Mouse (Mus musculus) A20 (cell line): ENCODE results near the gene Ptgir.

ENCODE experiments used
- DNase-seq: peaks from one replicate; pipeline ENCODE4 v3.0.0-alpha.2; 2011; ENCODE audit warnings: low read depth, low spot score

The Ptgir gene

GRCm38 (mm10) chr7:16906281-16906680, at the start of gene Ptgir:
Gene Ptgir (plus strand): TSS chr7:16906490.
- DNase-seq, result peak; percentile 78

GRCm38 (mm10) chr7:16858336-16858735, 48.0 kb upstream of the Ptgir start:
- peak; percentile 63 for DNase-seq

- DNase-seq, result peak; percentile 58
Measured at GRCm38 (mm10) chr7:16859902-16860651, 46.2 kb upstream of the Ptgir start.

DNA sequence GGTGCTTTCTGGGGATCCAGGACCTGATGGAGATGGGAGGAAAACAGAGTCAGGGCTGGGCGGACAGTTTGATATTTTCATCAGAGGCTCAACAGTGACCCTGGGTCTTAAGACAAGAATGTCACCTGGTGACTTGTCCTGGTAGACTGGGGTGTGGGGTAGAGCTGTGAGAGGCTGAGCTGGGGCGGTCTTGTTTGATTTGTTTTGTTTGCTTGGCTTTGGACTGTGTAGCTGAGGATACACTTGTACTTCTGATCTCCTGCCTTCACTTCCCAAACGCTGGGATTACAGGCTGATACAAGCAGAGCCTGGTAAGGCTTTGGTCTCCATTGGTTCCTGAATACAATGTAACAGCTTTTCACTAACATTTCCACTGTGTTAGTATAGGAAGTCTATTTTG, 38.8 kb upstream of the Ptgir start:
- DNase-seq, result no peak

- no peak for DNase-seq
Measured at GRCm38 (mm10) chr7:16869497-16869896, 36.8 kb upstream of the Ptgir start.

DNA sequence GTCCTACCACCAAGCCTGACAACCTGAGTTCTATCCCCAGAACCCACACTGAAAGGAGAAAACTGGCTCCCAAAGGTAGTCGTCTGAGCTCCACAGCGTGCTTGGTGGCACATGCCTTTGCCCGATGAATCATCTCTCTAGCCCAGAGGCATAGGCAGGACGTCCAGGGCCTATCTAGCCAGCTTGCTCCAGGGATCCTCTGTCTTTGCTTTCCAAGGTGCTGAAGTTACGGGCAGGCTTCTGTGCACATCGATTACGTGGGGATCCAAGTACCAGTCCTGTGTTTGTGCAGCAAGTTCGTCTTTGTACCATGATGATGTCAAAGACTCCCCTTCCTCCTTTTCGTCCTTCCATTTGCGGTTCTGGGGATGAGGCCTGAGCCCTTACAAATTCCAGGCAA, 34.7 kb upstream of the Ptgir start:
- DNase-seq, result no peak

- DNase-seq, result no peak
Measured at GRCm38 (mm10) chr7:16872478-16872877, 33.8 kb upstream of the Ptgir start.

DNA sequence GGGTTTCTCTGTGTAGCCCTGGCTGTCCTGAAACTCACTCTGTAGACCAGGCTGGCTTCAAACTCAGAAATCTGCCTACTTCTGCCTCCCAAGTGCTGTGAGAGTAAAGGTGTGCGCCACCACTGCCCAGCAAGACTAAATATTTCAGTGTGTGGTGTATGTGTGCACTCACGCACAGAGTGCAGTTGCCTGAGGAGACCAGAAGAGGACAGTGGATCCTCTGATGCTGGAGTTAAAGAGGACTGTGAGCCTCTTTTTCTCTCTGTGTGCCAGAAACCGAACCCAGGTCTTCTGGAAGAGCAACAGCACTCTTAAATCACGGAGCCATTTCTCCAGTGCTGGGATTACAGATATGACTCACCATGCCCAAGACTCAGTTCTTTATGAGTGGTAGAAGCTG, 32.9 kb upstream of the Ptgir start:
- DNase-seq, result no peak

GRCm38 (mm10) chr7:16874190-16874589, 32.1 kb upstream of the Ptgir start:
- DNase-seq, result peak; percentile 86

DNA sequence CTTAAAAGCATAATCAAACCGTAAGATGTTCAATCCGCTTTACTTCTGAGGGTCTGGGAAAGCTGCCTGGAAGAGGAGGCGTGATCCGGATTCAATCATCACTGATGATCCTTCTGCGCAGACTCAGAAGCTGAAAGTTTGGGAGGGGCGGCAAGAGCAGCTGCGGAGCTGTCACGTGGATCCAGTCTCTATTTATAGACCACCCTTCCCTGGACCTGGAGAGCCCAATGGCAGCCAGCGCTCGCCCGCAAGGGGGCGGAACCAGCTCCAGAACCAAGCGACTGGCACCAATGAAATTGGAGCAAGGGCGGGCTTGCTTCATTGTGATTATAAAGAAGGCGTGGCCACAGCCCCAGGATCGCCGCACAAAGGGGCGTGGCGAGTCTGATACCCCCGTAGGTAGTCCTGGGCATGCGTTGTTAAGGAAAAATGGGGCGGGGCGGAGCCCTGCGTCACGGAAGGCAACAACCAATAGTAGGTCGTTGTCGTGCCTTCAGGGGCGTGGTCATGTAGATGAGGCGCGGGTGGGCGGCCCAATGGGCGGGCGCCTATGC, 31.5 kb upstream of the Ptgir start:
- DNase-seq, result peak; percentile 100

DNA sequence AGATGAGACGGTGACA, 31.2 kb upstream of the Ptgir start, which contains the start of gene Dact3:
Gene Dact3, plus strand, starts transcription at position 8 of the 16 bp plus-strand sequence.
- no peak for DNase-seq

- no peak for DNase-seq
Measured at GRCm38 (mm10) chr7:16875326-16875725, 31.0 kb upstream of the Ptgir start.

DNA sequence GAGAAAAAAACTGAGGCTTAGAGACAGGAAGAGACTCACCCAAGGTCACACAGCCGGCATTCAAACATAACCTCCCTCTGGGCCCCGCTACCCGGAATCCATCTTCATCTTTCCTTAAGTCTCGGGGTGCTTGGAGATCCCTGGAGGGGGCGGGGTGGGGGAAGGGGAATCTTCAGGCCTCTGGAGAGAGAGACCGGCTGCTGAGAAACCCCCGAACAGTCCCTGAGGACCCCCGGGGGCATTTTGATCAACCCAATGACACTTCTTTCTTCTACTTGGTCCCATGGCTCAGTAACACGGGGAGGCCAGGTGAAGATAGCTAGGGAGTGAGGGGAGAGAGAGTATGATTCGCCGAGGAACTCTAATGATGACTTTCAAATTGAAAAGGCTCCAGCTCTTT, 30.3 kb upstream of the Ptgir start:
- no peak for DNase-seq

DNA sequence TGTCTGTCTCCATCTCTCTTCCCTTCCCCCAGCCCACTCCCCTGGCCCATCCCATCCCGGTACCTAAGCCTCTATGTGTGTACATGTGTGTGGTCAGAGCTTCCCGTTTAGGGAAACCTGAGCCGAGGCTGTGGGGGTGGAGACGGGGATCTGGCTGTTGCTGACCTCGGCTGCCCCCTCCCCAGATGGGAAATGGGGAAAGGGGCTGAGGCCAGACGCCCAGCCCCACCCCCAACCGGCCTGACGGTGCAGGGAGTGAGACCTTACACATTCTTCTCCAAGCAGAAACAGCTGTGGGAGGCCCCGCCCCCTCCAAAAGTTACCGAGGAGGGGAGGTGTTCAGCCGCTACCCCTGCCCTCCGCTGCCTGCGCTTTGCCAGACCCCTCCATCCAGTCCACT, 29.7 kb upstream of the Ptgir start:
- no peak for DNase-seq

DNA sequence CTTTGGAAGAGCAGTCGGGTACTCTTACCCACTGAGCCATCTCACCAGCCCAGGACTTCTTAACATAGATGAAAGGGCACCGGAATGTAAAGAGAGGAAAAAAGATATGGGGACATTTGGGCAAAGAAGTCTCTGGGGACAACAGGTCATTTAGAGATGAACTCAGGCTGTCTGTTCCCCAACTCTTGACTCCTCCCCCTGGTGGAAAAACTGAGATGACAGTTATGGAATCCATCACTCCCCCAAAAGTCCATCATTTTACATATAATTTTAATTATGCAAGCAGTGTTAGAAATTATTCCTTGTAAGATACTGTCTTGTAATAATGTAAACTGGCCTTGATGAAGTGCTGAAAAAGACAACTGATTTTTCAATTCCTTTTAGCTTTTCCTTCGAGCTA, 28.6 kb upstream of the Ptgir start:
- peak; percentile 22 for DNase-seq

- no peak for DNase-seq
Measured at GRCm38 (mm10) chr7:16879796-16880547, 26.3 kb upstream of the Ptgir start.

GRCm38 (mm10) chr7:16880615-16881014, 25.7 kb upstream of the Ptgir start:
- no peak for DNase-seq

DNA sequence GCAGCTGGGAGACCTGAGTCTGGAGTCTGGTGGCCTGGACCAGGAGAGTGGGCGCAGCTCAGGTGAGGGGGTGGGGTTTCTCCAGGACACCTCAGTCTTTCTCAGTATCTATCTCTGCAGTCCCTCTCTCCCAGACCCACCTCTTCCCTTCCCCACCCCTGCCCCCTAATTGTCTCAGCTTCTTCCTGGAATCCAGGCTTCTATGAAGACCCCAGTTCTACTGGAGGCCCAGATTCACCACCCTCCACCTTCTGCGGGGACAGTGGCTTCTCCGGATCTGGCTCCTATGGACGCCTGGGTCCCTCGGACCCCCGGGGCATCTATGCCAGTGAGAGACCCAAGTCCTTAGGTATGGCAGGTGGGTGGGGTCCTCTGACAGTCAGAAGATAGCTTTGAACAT, 23.1 kb upstream of the Ptgir start:
- no peak for DNase-seq

- DNase-seq, result no peak
Measured at GRCm38 (mm10) chr7:16884334-16884733, 22.0 kb upstream of the Ptgir start.

GRCm38 (mm10) chr7:16885271-16885776, 21.0 kb upstream of the Ptgir start:
- DNase-seq, result no peak

- DNase-seq, result no peak
Measured at GRCm38 (mm10) chr7:16885905-16886304, 20.4 kb upstream of the Ptgir start.

GRCm38 (mm10) chr7:16890536-16890935, 15.8 kb upstream of the Ptgir start:
- DNase-seq, result no peak

GRCm38 (mm10) chr7:16890944-16891343, 15.3 kb upstream of the Ptgir start:
- no peak for DNase-seq
